Mouse (Mus musculus): Measurements from ENCODE around the gene Rcan2. TPM values are rescaled to one million over a fixed set of nuclear protein-coding genes. Genes with fewer than 3 reads are reported as not detected.

Rcan2 gene
- polyA plus RNA-seq, 1 experiment from 2014 or later = 8.4 TPM

- Histone ChIP-seq H3K27me3 (replicated peaks; ENCODE audit: control insufficient read depth, insufficient read depth, low read length) (no peaks in the 10 kb centered on the region), H3K9ac (ENCODE audit: low read depth, low read length) (no peak overlapping the region), H3K36me3 (ENCODE audit: control insufficient read depth, insufficient read depth, low read length) (no peaks in the 10 kb centered on the region), H3K9me3 (ENCODE audit: control insufficient read depth, low read length) (no peaks in the 10 kb centered on the region), H3K4me1 (ENCODE audit: control insufficient read depth, insufficient read depth, low read length) (0 out of 2 replicates have a peak, but pooled peaks cover 5% of the 10 kb centered on the region), H3K27ac (replicated peaks; ENCODE audit: low read depth, low read length) (no peak overlapping the region), H3K4me3 (ENCODE audit: low read depth, low read length) (no peak overlapping the region), H3K4me2 (ENCODE audit: low read depth, low read length) (no peak overlapping the region)
- WGBS = 82% methylated on average over 3 of the region's 3 CpGs
- DNase-seq (ENCODE audit: low spot score) = no peak
- ATAC-seq (ENCODE audit: low read depth) = no peak
Observed at GRCm38 (mm10) chr17:43959797-43960196, 158.6 kb downstream of the Rcan2 start.

- no peak overlapping the region for H3K9ac ChIP-seq (ENCODE audit: low read depth, low read length)
- H3K9me3 ChIP-seq (ENCODE audit: control insufficient read depth, low read length) = no peaks in the 10 kb centered on the region
- no peaks in the 10 kb centered on the region for H3K27me3 ChIP-seq (replicated peaks; ENCODE audit: control insufficient read depth, insufficient read depth, low read length)
- H3K4me3 ChIP-seq (ENCODE audit: low read depth, low read length) = no peak overlapping the region
- H3K27ac ChIP-seq (replicated peaks; ENCODE audit: low read depth, low read length) = no peak overlapping the region
- no peak overlapping the region for H3K4me2 ChIP-seq (ENCODE audit: low read depth, low read length)
- 92% methylated on average over 10 of the region's 10 CpGs for WGBS
- DNase-seq (ENCODE audit: low spot score) (no peak), ATAC-seq (ENCODE audit: low read depth) (no peak)
- H3K4me1 ChIP-seq (ENCODE audit: control insufficient read depth, insufficient read depth, low read length) = no peaks in the 10 kb centered on the region
- H3K36me3 ChIP-seq (ENCODE audit: control insufficient read depth, insufficient read depth, low read length) = no peaks in the 10 kb centered on the region
Observed at GRCm38 (mm10) chr17:43969943-43970342, 168.8 kb downstream of the Rcan2 start.

GRCm38 (mm10) chr17:43977572-43977971 lies 176.4 kb downstream of the Rcan2 start:
- Histone ChIP-seq H3K4me3 (ENCODE audit: low read depth, low read length) (no peak overlapping the region), H3K36me3 (ENCODE audit: control insufficient read depth, insufficient read depth, low read length) (no peaks in the 10 kb centered on the region), H3K4me1 (ENCODE audit: control insufficient read depth, insufficient read depth, low read length) (no peaks in the 10 kb centered on the region), H3K27me3 (replicated peaks; ENCODE audit: control insufficient read depth, insufficient read depth, low read length) (no peaks in the 10 kb centered on the region), H3K4me2 (ENCODE audit: low read depth, low read length) (no peak overlapping the region), H3K27ac (replicated peaks; ENCODE audit: low read depth, low read length) (no peak overlapping the region), H3K9ac (ENCODE audit: low read depth, low read length) (no peak overlapping the region), H3K9me3 (ENCODE audit: control insufficient read depth, low read length) (no peaks in the 10 kb centered on the region)
- 85% methylated on average over 2 of the region's 2 CpGs for WGBS
- DNase-seq (ENCODE audit: low spot score) (no peak), ATAC-seq (ENCODE audit: low read depth) (no peak)

- Histone ChIP-seq H3K27me3 (replicated peaks; ENCODE audit: control insufficient read depth, insufficient read depth, low read length) (no peaks in the 10 kb centered on the region), H3K4me1 (ENCODE audit: control insufficient read depth, insufficient read depth, low read length) (no peaks in the 10 kb centered on the region), H3K27ac (replicated peaks; ENCODE audit: low read depth, low read length) (no peak overlapping the region), H3K9me3 (ENCODE audit: control insufficient read depth, low read length) (no peaks in the 10 kb centered on the region), H3K36me3 (ENCODE audit: control insufficient read depth, insufficient read depth, low read length) (no peaks in the 10 kb centered on the region), H3K9ac (ENCODE audit: low read depth, low read length) (no peak overlapping the region), H3K4me2 (ENCODE audit: low read depth, low read length) (no peak overlapping the region), H3K4me3 (ENCODE audit: low read depth, low read length) (no peak overlapping the region)
- ATAC-seq (ENCODE audit: low read depth) (no peak), DNase-seq (ENCODE audit: low spot score) (no peak)
- 80% methylated on average over 3 of the region's 3 CpGs for WGBS
Observed at GRCm38 (mm10) chr17:43979925-43980324, 178.8 kb downstream of the Rcan2 start.

GRCm38 (mm10) chr17:43982505-43982904 lies 181.4 kb downstream of the Rcan2 start:
- no peak for ATAC-seq (ENCODE audit: low read depth)
- no peaks in the 10 kb centered on the region for H3K4me1 ChIP-seq (ENCODE audit: control insufficient read depth, insufficient read depth, low read length)
- no peaks in the 10 kb centered on the region for H3K36me3 ChIP-seq (ENCODE audit: control insufficient read depth, insufficient read depth, low read length)
- no peaks in the 10 kb centered on the region for H3K27me3 ChIP-seq (replicated peaks; ENCODE audit: control insufficient read depth, insufficient read depth, low read length)
- DNase-seq (ENCODE audit: low spot score) = no peak
- H3K4me2 ChIP-seq (ENCODE audit: low read depth, low read length) = no peak overlapping the region
- no peaks in the 10 kb centered on the region for H3K9me3 ChIP-seq (ENCODE audit: control insufficient read depth, low read length)
- no peak overlapping the region for H3K9ac ChIP-seq (ENCODE audit: low read depth, low read length)
- H3K4me3 ChIP-seq (ENCODE audit: low read depth, low read length) = no peak overlapping the region
- no peak overlapping the region for H3K27ac ChIP-seq (replicated peaks; ENCODE audit: low read depth, low read length)
- 92% methylated on average over 1 of the region's 1 CpGs for WGBS

- Histone ChIP-seq H3K9me3 (ENCODE audit: control insufficient read depth, low read length) (no peaks in the 10 kb centered on the region), H3K9ac (ENCODE audit: low read depth, low read length) (no peak overlapping the region), H3K4me2 (ENCODE audit: low read depth, low read length) (no peak overlapping the region), H3K4me3 (ENCODE audit: low read depth, low read length) (no peak overlapping the region), H3K4me1 (ENCODE audit: control insufficient read depth, insufficient read depth, low read length) (peaks cover 8% of the 10 kb centered on the region), H3K36me3 (ENCODE audit: control insufficient read depth, insufficient read depth, low read length) (no peaks in the 10 kb centered on the region), H3K27me3 (replicated peaks; ENCODE audit: control insufficient read depth, insufficient read depth, low read length) (no peaks in the 10 kb centered on the region), H3K27ac (replicated peaks; ENCODE audit: low read depth, low read length) (no peak overlapping the region)
- ATAC-seq (ENCODE audit: low read depth) (no peak), DNase-seq (ENCODE audit: low spot score) (peak; percentile 75)
- WGBS = 40% methylated on average over 5 of the region's 5 CpGs
Observed at GRCm38 (mm10) chr17:43989334-43989945, 188.3 kb downstream of the Rcan2 start.

GRCm38 (mm10) chr17:43990957-43991383 lies 189.8 kb downstream of the Rcan2 start:
- no peaks in the 10 kb centered on the region for H3K27me3 ChIP-seq (replicated peaks; ENCODE audit: control insufficient read depth, insufficient read depth, low read length)
- ATAC-seq (ENCODE audit: low read depth) (peak; percentile 30; the same call in 1 of the 2 replicates), DNase-seq (ENCODE audit: low spot score) (peak; percentile 26)
- H3K4me3 ChIP-seq (ENCODE audit: low read depth, low read length) = no peak overlapping the region
- no peak overlapping the region for H3K27ac ChIP-seq (replicated peaks; ENCODE audit: low read depth, low read length)
- peaks cover 8% of the 10 kb centered on the region for H3K4me1 ChIP-seq (ENCODE audit: control insufficient read depth, insufficient read depth, low read length)
- no peaks in the 10 kb centered on the region for H3K9me3 ChIP-seq (ENCODE audit: control insufficient read depth, low read length)
- no peak overlapping the region for H3K9ac ChIP-seq (ENCODE audit: low read depth, low read length)
- 21% methylated on average over 10 of the region's 10 CpGs for WGBS
- H3K4me2 ChIP-seq (ENCODE audit: low read depth, low read length) = no peak overlapping the region
- no peaks in the 10 kb centered on the region for H3K36me3 ChIP-seq (ENCODE audit: control insufficient read depth, insufficient read depth, low read length)

GRCm38 (mm10) chr17:43994080-43994479 lies 192.9 kb downstream of the Rcan2 start:
- Histone ChIP-seq H3K27me3 (replicated peaks; ENCODE audit: control insufficient read depth, insufficient read depth, low read length) (no peaks in the 10 kb centered on the region), H3K9me3 (ENCODE audit: control insufficient read depth, low read length) (no peaks in the 10 kb centered on the region), H3K27ac (replicated peaks; ENCODE audit: low read depth, low read length) (no peak overlapping the region), H3K4me2 (ENCODE audit: low read depth, low read length) (no peak overlapping the region), H3K36me3 (ENCODE audit: control insufficient read depth, insufficient read depth, low read length) (no peaks in the 10 kb centered on the region), H3K4me3 (ENCODE audit: low read depth, low read length) (no peak overlapping the region), H3K9ac (ENCODE audit: low read depth, low read length) (no peak overlapping the region), H3K4me1 (ENCODE audit: control insufficient read depth, insufficient read depth, low read length) (peaks cover 8% of the 10 kb centered on the region)
- DNase-seq (ENCODE audit: low spot score) (peak; percentile 50), ATAC-seq (ENCODE audit: low read depth) (no peak; the same call in 1 of the 2 replicates)
- WGBS = 6% methylated on average over 4 of the region's 4 CpGs

- 80% methylated on average over 7 of the region's 7 CpGs for WGBS
- H3K9me3 ChIP-seq (ENCODE audit: control insufficient read depth, low read length) = no peaks in the 10 kb centered on the region
- no peak overlapping the region for H3K9ac ChIP-seq (ENCODE audit: low read depth, low read length)
Observed at GRCm38 (mm10) chr17:43997514-43997913, 196.4 kb downstream of the Rcan2 start.

More at GRCm38 (mm10) chr17:43997514-43997913, 196.4 kb downstream of the Rcan2 start:
- no peaks in the 10 kb centered on the region for H3K4me1 ChIP-seq (ENCODE audit: control insufficient read depth, insufficient read depth, low read length)
- no peaks in the 10 kb centered on the region for H3K36me3 ChIP-seq (ENCODE audit: control insufficient read depth, insufficient read depth, low read length)
- no peak overlapping the region for H3K27ac ChIP-seq (replicated peaks; ENCODE audit: low read depth, low read length)
- no peak for DNase-seq (ENCODE audit: low spot score)
- ATAC-seq (ENCODE audit: low read depth) = no peak
- H3K27me3 ChIP-seq (replicated peaks; ENCODE audit: control insufficient read depth, insufficient read depth, low read length) = no peaks in the 10 kb centered on the region
- H3K4me2 ChIP-seq (ENCODE audit: low read depth, low read length) = no peak overlapping the region
- H3K4me3 ChIP-seq (ENCODE audit: low read depth, low read length) = no peak overlapping the region

Data from embryonic facial prominence, embryonic 14.5 days (tissue).